Mouse (Mus musculus): ENCODE results near the gene Prr22.

The Prr22 gene

GRCm38 (mm10) chr17:56769950-56770349, at the start of gene Prr22:
TSS of gene Prr22 (plus strand) at chr17:56770250.
- DNase-seq (ENCODE audit: low spot score in 2 of 2), result no peak

GRCm38 (mm10) chr17:56722441-56722840, 47.6 kb upstream of the Prr22 start:
- DNase-seq (ENCODE audit: low spot score in 2 of 2), result no peak

DNA sequence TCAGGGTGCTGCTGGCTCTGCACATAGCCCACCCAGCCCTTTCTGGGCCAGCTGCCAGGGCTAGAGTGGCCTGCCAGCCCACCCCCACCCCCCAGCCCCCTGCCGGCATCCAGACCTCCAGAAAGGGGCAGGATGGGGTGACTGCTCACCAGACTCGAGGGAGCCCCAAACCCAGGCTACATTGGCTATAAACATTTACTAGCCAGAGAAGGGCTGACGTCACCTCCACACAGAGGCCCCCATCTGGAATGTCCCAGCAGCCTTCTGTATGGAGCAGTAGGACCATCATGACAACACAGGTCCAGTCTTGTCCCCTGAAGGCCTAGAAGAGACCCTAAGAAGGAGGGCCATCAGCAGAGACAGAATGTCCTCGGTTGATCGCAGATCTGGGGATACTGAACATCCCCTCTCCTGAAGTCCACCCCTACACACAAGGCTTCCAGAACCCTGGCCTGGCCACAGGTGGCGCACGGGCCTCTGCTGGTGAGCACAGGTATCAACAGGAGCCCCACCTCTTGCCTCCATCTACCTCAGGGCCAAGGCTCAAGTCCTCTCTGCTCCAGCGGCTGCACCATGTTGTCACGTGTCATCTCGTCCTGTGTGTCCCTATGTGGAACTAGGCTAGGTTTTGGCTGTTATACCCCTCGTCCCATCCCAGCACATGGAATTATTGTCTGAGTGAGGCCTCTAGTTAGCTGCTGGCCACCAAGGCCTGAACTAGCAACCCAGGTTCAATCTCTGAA, 46.5 kb upstream of the Prr22 start:
- no peak for DNase-seq (ENCODE audit: low spot score in 2 of 2)

- no peak for DNase-seq (ENCODE audit: low spot score in 2 of 2)
These were observed 42.9 kb upstream of the Prr22 start for GRCm38 (mm10) chr17:56727029-56727649.

DNA sequence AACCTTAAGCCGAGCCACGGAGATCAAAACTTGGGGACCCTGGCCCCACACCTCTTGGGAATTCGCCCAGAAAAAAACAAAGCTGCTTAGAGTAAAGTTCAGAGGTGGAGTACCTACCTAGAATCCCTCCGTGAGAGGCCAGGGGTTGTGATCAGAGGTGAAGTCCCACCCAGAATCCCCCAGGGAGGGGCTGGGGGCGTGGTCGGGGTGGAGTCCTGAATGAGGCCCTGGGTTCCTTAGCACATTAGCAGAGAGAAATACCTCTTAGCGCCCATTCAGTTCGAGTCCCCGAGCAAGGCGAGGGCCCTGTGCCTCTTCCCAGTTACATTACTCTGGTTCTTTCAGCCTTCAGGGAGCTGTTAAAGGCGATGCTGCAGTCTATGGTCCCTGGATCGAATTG, 42.4 kb upstream of the Prr22 start:
- peak in 1 of 2 experiments; percentile 44 for DNase-seq (ENCODE audit: low spot score in 2 of 2)

- DNase-seq (ENCODE audit: low spot score in 2 of 2), result no peak
These were observed 41.9 kb upstream of the Prr22 start for GRCm38 (mm10) chr17:56728117-56728516.

DNA sequence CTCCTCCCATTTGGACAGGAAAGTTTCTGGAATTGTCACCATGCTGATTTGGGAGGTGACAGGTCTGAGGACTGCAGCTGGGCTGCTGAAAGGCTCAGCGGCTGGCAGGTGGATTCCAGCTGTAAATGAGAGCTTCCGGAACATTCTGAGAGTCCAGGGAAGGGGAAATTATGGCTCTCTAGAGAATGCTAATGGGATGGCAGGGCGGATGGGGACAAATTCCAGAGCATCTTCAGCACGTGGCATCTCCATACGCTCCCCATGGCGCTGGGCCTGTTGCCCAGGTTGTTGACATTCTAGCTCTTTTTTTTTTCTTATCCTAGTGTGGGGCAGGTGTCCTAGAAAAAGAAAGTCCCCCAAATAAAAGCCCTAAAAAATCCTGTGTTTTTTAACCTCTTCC, 40.9 kb upstream of the Prr22 start:
- DNase-seq (ENCODE audit: low spot score in 2 of 2), result no peak

- no peak for DNase-seq (ENCODE audit: low spot score in 2 of 2)
These were observed 40.4 kb upstream of the Prr22 start for GRCm38 (mm10) chr17:56729656-56730055.

GRCm38 (mm10) chr17:56736534-56736933, 33.5 kb upstream of the Prr22 start:
- DNase-seq (ENCODE audit: low spot score in 2 of 2), result peak in 1 of 2 experiments; percentile 49

- no peak for DNase-seq (ENCODE audit: low spot score in 2 of 2)
These were observed 31.8 kb upstream of the Prr22 start for GRCm38 (mm10) chr17:56738221-56738620.

- DNase-seq (ENCODE audit: low spot score in 2 of 2), result no peak
These were observed 29.8 kb upstream of the Prr22 start for GRCm38 (mm10) chr17:56740118-56740787.

- DNase-seq (ENCODE audit: low spot score in 2 of 2), result no peak
These were observed 29.3 kb upstream of the Prr22 start for GRCm38 (mm10) chr17:56740788-56741160.

DNA sequence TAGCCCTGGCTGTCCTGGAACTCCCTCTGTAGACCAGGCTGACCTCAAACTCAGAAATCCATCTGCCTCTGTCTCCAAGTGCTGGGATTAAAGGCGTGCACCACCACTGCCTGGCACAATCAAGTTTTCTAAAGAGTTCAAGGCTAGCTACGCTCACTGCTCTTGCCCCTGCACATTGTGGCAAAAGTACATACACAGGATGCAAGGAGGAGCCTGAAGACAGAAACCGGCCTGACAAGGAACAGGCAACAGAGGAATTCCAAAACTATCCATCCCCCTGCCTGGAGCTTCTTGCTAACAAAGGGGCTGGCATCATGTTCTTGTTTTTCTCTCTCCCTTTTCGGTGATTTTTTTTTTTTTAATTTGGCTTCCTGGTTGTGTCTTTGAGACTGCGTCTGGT, 25.9 kb upstream of the Prr22 start:
- no peak for DNase-seq (ENCODE audit: low spot score in 2 of 2)

- no peak for DNase-seq (ENCODE audit: low spot score in 2 of 2)
These were observed 18.5 kb upstream of the Prr22 start for GRCm38 (mm10) chr17:56751404-56752072.

DNA sequence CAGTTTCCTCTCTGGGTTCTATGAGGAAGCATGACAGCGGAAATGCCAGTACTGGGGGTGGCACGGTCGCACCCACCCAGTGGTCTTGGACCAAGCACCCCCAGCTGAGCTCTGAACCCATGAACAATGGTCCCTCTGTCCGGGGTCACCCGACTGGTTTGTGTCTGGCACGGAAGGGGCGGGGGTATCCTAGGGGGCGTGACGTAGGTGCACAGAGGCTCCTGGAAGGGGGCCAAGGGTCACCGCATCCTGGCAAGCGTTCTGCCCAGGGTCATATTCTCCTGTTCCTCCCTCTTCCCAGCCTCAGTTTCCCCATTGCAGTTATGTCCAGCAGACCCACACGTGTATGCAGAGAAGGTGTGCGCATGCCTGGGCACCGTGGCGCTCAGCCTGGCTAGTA, 16.6 kb upstream of the Prr22 start:
- DNase-seq (ENCODE audit: low spot score in 2 of 2), result no peak

- DNase-seq (ENCODE audit: low spot score in 2 of 2), result no peak
These were observed 15.5 kb upstream of the Prr22 start for GRCm38 (mm10) chr17:56754271-56755185.

- peak in 1 of 2 experiments; percentile 50 for DNase-seq (ENCODE audit: low spot score in 2 of 2)
These were observed 13.2 kb upstream of the Prr22 start for GRCm38 (mm10) chr17:56756703-56757399.

- DNase-seq (ENCODE audit: low spot score in 2 of 2), result peak; percentile 85 to 90
These were observed 12.5 kb upstream of the Prr22 start, which contains the start of gene Nrtn for GRCm38 (mm10) chr17:56757416-56758123. TSS of gene Nrtn (minus strand) at chr17:56757530.

DNA sequence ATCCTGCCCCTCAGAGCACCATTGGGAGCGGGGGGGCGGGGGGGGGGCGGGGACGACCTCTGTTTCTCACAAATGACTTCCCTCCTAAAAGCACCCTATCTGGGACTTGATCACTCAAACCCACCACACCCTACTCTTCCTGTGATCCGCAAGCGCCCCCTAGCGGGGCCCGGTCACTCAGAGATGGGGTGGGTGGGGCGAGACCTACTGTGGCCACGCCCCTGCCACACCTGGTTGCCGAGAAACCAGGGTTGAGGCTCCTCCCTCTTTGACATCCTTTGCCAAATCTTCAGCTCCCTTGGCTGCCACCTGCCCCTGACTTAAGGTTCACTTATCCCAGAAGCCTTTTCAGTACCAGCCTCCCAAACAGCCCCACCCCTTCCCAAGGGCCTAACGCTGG, 11.9 kb upstream of the Prr22 start:
- peak; percentile 70 to 89 for DNase-seq (ENCODE audit: low spot score in 2 of 2)

DNA sequence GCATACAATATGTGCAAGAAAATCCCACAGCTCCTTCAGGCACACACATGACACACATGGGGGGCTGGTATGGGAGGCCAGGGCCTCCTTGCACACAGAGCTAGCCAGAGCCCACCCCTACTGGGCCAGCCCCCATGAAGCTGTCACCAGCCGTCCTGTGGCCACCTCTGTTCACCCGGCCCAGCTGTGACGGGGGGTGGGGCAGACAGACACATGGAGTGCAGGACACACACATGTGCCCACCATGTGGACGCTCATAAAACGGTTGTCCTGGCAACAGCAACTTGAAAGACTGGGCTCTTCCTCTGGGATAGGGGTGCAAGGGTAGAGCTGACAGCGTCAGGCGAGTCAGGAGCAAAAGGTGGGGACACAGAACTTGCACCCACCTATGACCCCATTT, 10.8 kb upstream of the Prr22 start:
- DNase-seq (ENCODE audit: low spot score in 2 of 2), result no peak
